Mouse (Mus musculus) CH12.LX (cell line): ENCODE data around the gene Lcmt2. TPM values are rescaled to one million over a fixed set of nuclear protein-coding genes. Genes with fewer than 3 reads are reported as not detected.

Experiments used
- DNase-seq: peaks from one replicate; pipeline ENCODE4 v3.0.0-alpha.2; 2013; ENCODE audit errors: extremely low read depth
- H3K27ac ChIP-seq: 2 replicates; pipeline ENCODE4 v1.5.1; 2012; ENCODE audit warnings: low read depth, mild to moderate bottlenecking, control low read depth, moderate library complexity; ENCODE audit not compliant: insufficient read depth
- H3K27me3 ChIP-seq: replicated peaks from 2 replicates; pipeline ENCODE3; 2012; ENCODE audit warnings: inconsistent platforms
- H3K36me3 ChIP-seq, 2 experiments: replicated peaks in 1 of 2; 2 replicates each; pipeline versions ENCODE3 to v1.6.1; 2012; ENCODE audit warnings: inconsistent platforms in 1 of 2, low read length in 1 of 2, mild to moderate bottlenecking in 1 of 2, mixed read lengths in 1 of 2, moderate library complexity in 1 of 2; ENCODE audit not compliant: control insufficient read depth in 1 of 2, insufficient read depth in 1 of 2
- H3K4me1 ChIP-seq, 2 experiments: 2 replicates each; pipeline ENCODE4 v1.6.1; 2012; ENCODE audit warnings: inconsistent platforms in 1 of 2, moderate library complexity in 1 of 2; ENCODE audit not compliant: insufficient read depth in 2 of 2, control insufficient read depth in 1 of 2
- H3K4me2 ChIP-seq: 2 replicates; pipeline ENCODE4 v1.6.1; 2012; ENCODE audit warnings: low read depth, mild to moderate bottlenecking, control low read depth; ENCODE audit not compliant: poor library complexity, insufficient read depth, severe bottlenecking
- H3K4me3 ChIP-seq, 3 experiments: fragments of 150-350 bp in 1 of 3; sonication (generic) in 1 of 3; replicated peaks in 1 of 3; 2 replicates each; pipeline versions ENCODE3 to v1.5.1; 2011 to 2012; ENCODE audit warnings: low read depth in 2 of 3, low read length in 2 of 3, mild to moderate bottlenecking in 2 of 3, moderate library complexity in 2 of 3, control low read depth in 1 of 3, improper control_type of control experiment in 1 of 3, inconsistent platforms in 1 of 3, mixed read lengths in 1 of 3; ENCODE audit not compliant: poor library complexity in 1 of 3
- H3K79me2 ChIP-seq: replicated peaks from 2 replicates; pipeline ENCODE4 v1.6.1; 2012; ENCODE audit warnings: mild to moderate bottlenecking, moderate library complexity; ENCODE audit not compliant: control insufficient read depth, poor library complexity, insufficient read depth, severe bottlenecking; ENCODE audit errors: extremely low read depth
- H3K9ac ChIP-seq: 2 replicates; pipeline ENCODE4 v1.6.1; 2012; ENCODE audit warnings: low read depth, mild to moderate bottlenecking, control low read depth, moderate library complexity; ENCODE audit not compliant: insufficient read depth
- H3K9me3 ChIP-seq: replicated peaks from 2 replicates; pipeline ENCODE3; 2012; ENCODE audit warnings: low read length, inconsistent platforms, mixed read lengths
- BHLHE40 ChIP-seq: IDR thresholded peaks from 2 replicates; pipeline ENCODE4 v1.6.1; 2011; ENCODE audit warnings: mild to moderate bottlenecking, low read depth, low read length, improper control_type of control experiment
- CHD1 ChIP-seq: IDR thresholded peaks from 2 replicates; pipeline ENCODE4 v1.6.1; 2012; ENCODE audit warnings: low read depth, low read length, improper control_type of control experiment, inconsistent platforms
- CHD2 ChIP-seq: IDR thresholded peaks from 2 replicates; pipeline ENCODE4 v1.6.1; 2011; ENCODE audit warnings: low read length, improper control_type of control experiment
- CTCF ChIP-seq, 2 experiments: IDR thresholded peaks in 1 of 2; conservative IDR thresholded peaks in 1 of 2; 2 replicates each; pipeline ENCODE4 v1.5.1; 2011 to 2012; ENCODE audit warnings: low read depth in 2 of 2, low read length in 2 of 2, improper control_type of control experiment in 1 of 2, inconsistent platforms in 1 of 2, mild to moderate bottlenecking in 1 of 2, moderate library complexity in 1 of 2
- E2F4 ChIP-seq: IDR thresholded peaks from 2 replicates; pipeline ENCODE4 v1.6.1; 2011; ENCODE audit warnings: low read depth, low read length, improper control_type of control experiment; ENCODE audit not compliant: insufficient replicate concordance
- ELF1 ChIP-seq: IDR thresholded peaks from 2 replicates; pipeline ENCODE4 v1.6.1; 2014; ENCODE audit warnings: low read depth, mild to moderate bottlenecking, inconsistent platforms, low read length, improper control_type of control experiment
- EP300 ChIP-seq: IDR thresholded peaks from 2 replicates; pipeline ENCODE4 v1.6.1; 2011; ENCODE audit warnings: low read length, improper control_type of control experiment
- ETS1 ChIP-seq: conservative IDR thresholded peaks from 2 replicates; pipeline ENCODE4 v1.6.1; 2012; ENCODE audit warnings: low read depth, mild to moderate bottlenecking, inconsistent platforms, low read length, improper control_type of control experiment, moderate library complexity
- GABPA ChIP-seq: IDR thresholded peaks from 2 replicates; pipeline ENCODE4 v1.6.1; 2012; ENCODE audit warnings: low read depth, low read length, improper control_type of control experiment, inconsistent platforms; ENCODE audit not compliant: insufficient replicate concordance
- HCFC1 ChIP-seq: IDR thresholded peaks from 2 replicates; pipeline ENCODE4 v1.6.1; 2012; ENCODE audit warnings: low read depth, mild to moderate bottlenecking, inconsistent platforms, low read length, improper control_type of control experiment
- IRF4 ChIP-seq: IDR thresholded peaks from 2 replicates; pipeline ENCODE4 v1.6.1; 2014; ENCODE audit warnings: low read depth, mild to moderate bottlenecking, inconsistent platforms, low read length, improper control_type of control experiment
- JUN ChIP-seq: IDR thresholded peaks from 2 replicates; pipeline ENCODE4 v1.6.1; 2011; ENCODE audit warnings: low read depth, mild to moderate bottlenecking, low read length, improper control_type of control experiment, moderate library complexity; ENCODE audit not compliant: insufficient read depth
- JUND ChIP-seq: conservative IDR thresholded peaks from 2 replicates; pipeline ENCODE4 v1.6.1; 2011; ENCODE audit warnings: low read depth, low read length, improper control_type of control experiment
- KAT2A ChIP-seq: IDR thresholded peaks from 2 replicates; pipeline ENCODE4 v1.6.1; 2012; ENCODE audit warnings: low read length, improper control_type of control experiment, inconsistent platforms; ENCODE audit not compliant: insufficient replicate concordance
- MAFK ChIP-seq: IDR thresholded peaks from 2 replicates; pipeline ENCODE4 v1.6.1; 2011; ENCODE audit warnings: low read length, improper control_type of control experiment; ENCODE audit not compliant: insufficient replicate concordance
- MAX ChIP-seq: IDR thresholded peaks from 2 replicates; pipeline ENCODE4 v1.6.1; 2011; ENCODE audit warnings: low read length, improper control_type of control experiment
- MAZ ChIP-seq: IDR thresholded peaks from 2 replicates; pipeline ENCODE4 v1.6.1; 2012; ENCODE audit warnings: low read depth, mild to moderate bottlenecking, inconsistent platforms, low read length, improper control_type of control experiment, moderate library complexity
- MEF2A ChIP-seq: IDR thresholded peaks from 2 replicates; pipeline ENCODE4 v1.6.1; 2014; ENCODE audit warnings: low read depth, mild to moderate bottlenecking, inconsistent platforms, low read length, improper control_type of control experiment, borderline replicate concordance
- MXI1 ChIP-seq: IDR thresholded peaks from 2 replicates; pipeline ENCODE4 v1.6.1; 2011; ENCODE audit warnings: mild to moderate bottlenecking, low read depth, low read length, improper control_type of control experiment
- MYC ChIP-seq: IDR thresholded peaks from 2 replicates; pipeline ENCODE4 v1.6.1; 2011; ENCODE audit warnings: low read depth, mild to moderate bottlenecking, improper control_type of control experiment, low read length
- NELFE ChIP-seq: IDR thresholded peaks from 2 replicates; pipeline ENCODE4 v1.6.1; 2011; ENCODE audit warnings: low read depth, low read length, improper control_type of control experiment
- NRF1 ChIP-seq: IDR thresholded peaks from 2 replicates; pipeline ENCODE4 v1.6.1; 2014; ENCODE audit warnings: low read depth, mild to moderate bottlenecking, inconsistent platforms, low read length, improper control_type of control experiment, moderate library complexity
- PAX5 ChIP-seq: IDR thresholded peaks from 2 replicates; pipeline ENCODE4 v1.6.1; 2012; ENCODE audit warnings: low read length, inconsistent platforms, mixed read lengths
- POLR2A ChIP-seq: IDR thresholded peaks from 2 replicates; pipeline ENCODE4 v1.6.1; 2011; ENCODE audit warnings: low read depth, mild to moderate bottlenecking, improper control_type of control experiment, low read length
- POLR2AphosphoS2 ChIP-seq: IDR thresholded peaks from 2 replicates; pipeline ENCODE4 v1.6.1; 2011; ENCODE audit warnings: low read depth, low read length, improper control_type of control experiment
- RAD21 ChIP-seq: IDR thresholded peaks from 2 replicates; pipeline ENCODE4 v1.6.1; 2011; ENCODE audit warnings: low read depth, mild to moderate bottlenecking, low read length, improper control_type of control experiment, moderate library complexity
- RCOR1 ChIP-seq: conservative IDR thresholded peaks from 2 replicates; pipeline ENCODE4 v1.6.1; 2012; ENCODE audit warnings: low read depth, mild to moderate bottlenecking, inconsistent platforms, low read length, improper control_type of control experiment
- SIN3A ChIP-seq: IDR thresholded peaks from 2 replicates; pipeline ENCODE4 v1.6.1; 2012; ENCODE audit warnings: low read length, improper control_type of control experiment, inconsistent platforms
- SMC3 ChIP-seq: IDR thresholded peaks from 2 replicates; pipeline ENCODE4 v1.6.1; 2011; ENCODE audit warnings: low read depth, low read length, improper control_type of control experiment
- TBP ChIP-seq: conservative IDR thresholded peaks from 2 replicates; pipeline ENCODE4 v1.6.1; 2011; ENCODE audit warnings: low read depth, low read length, improper control_type of control experiment
- TCF12 ChIP-seq: IDR thresholded peaks from 2 replicates; pipeline ENCODE4 v1.6.1; 2014; ENCODE audit warnings: low read depth, mild to moderate bottlenecking, inconsistent platforms, low read length, improper control_type of control experiment
- USF1 ChIP-seq: IDR thresholded peaks from 2 replicates; pipeline ENCODE4 v1.6.1; 2014; ENCODE audit warnings: low read depth, mild to moderate bottlenecking, inconsistent platforms, low read length, improper control_type of control experiment
- USF2 ChIP-seq: conservative IDR thresholded peaks from 2 replicates; pipeline ENCODE4 v1.6.1; 2011; ENCODE audit warnings: low read depth, low read length, improper control_type of control experiment
- ZC3H11A ChIP-seq: IDR thresholded peaks from 2 replicates; pipeline ENCODE4 v1.6.1; 2012; ENCODE audit warnings: low read depth, mild to moderate bottlenecking, inconsistent platforms, low read length, improper control_type of control experiment
- ZKSCAN1 ChIP-seq: IDR thresholded peaks from 2 replicates; pipeline ENCODE4 v1.6.1; 2012; ENCODE audit warnings: low read depth, inconsistent platforms, low read length, improper control_type of control experiment, borderline replicate concordance
- ZMIZ1 ChIP-seq: IDR thresholded peaks from 2 replicates; pipeline ENCODE4 v1.6.1; 2012; ENCODE audit warnings: low read depth, mild to moderate bottlenecking, inconsistent platforms, low read length, improper control_type of control experiment
- ZNF384 ChIP-seq: IDR thresholded peaks from 2 replicates; pipeline ENCODE4 v1.6.1; 2012; ENCODE audit warnings: low read depth, low read length, improper control_type of control experiment, inconsistent platforms
- dilution Hi-C: fragments of 300-500 bp; cut with MboI; formaldehyde crosslinking; loops from 2 replicates; pipeline ENCODE4 v1.14.3; 2020; ENCODE audit warnings: low sequenced_read_pairs; ENCODE audit not compliant: extremely low pct_unique_long_range_greater_than_20kb, extremely low pct_ligation_motif_present
- in situ Hi-C: fragments of 300-500 bp; cut with MboI; formaldehyde crosslinking; loops from 3 replicates; pipeline ENCODE4 v1.14.3; 2019; ENCODE audit warnings: low sequenced_read_pairs, low pct_ligation_motif_present, low pct_unique_long_range_greater_than_20kb, mixed read lengths
- polyA plus RNA-seq: library from polyadenylated mRNA; unstranded; fragments of >175 nt; gene quantifications from 2 replicates; pipeline ENCODE4 v1.2.1, GENCODE M21; 2012; ENCODE audit warnings: low read depth; ENCODE audit not compliant: insufficient read length
- total RNA-seq, 2 experiments: library from RNA; depleted of rRNA; stranded (reverse); fragments of 300-350 nt in 1 of 2; fragments of >200 nt in 1 of 2; gene quantifications; 2 replicates each; pipeline ENCODE4 v1.2.3; 2012 to 2014

Gene Lcmt2
- total RNA-seq (2012; rRNA removed) (9.3 and 10.6 TPM in 2 replicates), total RNA-seq (2014; rRNA removed) (5.7 and 6.4 TPM in 2 replicates), polyA plus RNA-seq (11.7 and 12.3 TPM in 2 replicates)

DNA sequence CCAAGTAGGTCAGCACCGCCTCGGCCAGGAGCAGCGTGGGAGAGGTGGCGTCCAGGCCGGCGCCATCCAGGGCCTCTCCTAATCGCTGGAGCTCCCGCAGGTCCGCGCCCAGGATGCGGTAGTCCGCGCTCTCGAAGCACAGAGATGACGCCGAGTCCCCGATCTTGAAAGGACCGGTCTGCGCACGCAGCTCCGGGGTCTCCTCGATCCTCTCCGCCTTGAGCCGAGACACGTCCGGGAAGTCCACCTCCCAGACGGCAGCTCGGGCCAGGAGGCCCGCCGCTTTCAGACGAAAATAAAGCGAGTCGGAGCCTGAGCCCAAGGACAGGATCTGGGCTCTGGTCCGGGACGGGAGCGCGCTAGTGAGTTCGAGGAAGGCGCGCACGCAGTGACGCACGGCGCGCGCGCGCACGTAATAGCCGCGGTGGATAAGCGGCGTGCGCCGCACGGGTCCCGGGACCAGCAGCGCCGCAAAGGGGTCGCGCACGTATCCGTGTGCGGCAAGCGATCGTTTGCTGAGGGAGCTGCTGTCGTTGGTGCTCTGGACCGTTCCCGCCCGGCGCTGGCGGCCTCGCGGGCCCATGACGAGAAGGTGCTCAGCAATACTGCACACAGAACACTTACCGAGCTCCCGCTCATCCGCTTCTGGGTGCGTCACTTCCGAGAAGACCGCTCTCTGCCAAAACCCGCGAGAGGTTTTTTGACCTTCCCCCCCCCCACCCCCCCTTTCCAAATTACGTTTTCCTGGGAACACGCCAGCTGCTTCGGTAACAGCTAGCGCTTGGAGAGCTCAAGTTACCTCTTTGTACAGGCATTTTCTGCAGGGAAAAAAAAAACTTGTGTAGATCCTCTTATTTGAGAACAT, at the start of gene Lcmt2, which contains the start of gene Adal:
Lcmt2 (minus strand) TSS at position 636 of the 865 bp plus-strand sequence.
Adal (plus strand) TSS at position 411 of the 865 bp plus-strand sequence.
- Histone ChIP-seq H3K27me3 (no peaks in the 10 kb centered on the region), H3K4me2 (peak within 1 kb of the TSS; percentile 94), H3K4me1 (peaks cover 4 to 36% of the 10 kb centered on the region in 2 experiments; a peak in 3 of 4 replicates), H3K36me3 (peaks cover 17 to 43% of the 10 kb centered on the region in 2 experiments), H3K9ac (peak within 1 kb of the TSS; percentile 88), H3K4me3 (peak within 1 kb of the TSS; percentile 61 to 80 (median 80)), H3K79me2 (peaks cover 33% of the 10 kb centered on the region), H3K9me3 (no peaks in the 10 kb centered on the region), H3K27ac (peak within 1 kb of the TSS; percentile 96)
- dilution Hi-C loops (no loop called here), in situ Hi-C loops (no loop called here)
- DNase-seq = peak; percentile 85
- TF ChIP-seq RAD21 (no peak), HCFC1 (peak; percentile 76), NRF1 (peak; percentile 73), KAT2A (no peak), ZC3H11A (no peak), BHLHE40 (peak; percentile 89), MAZ (no peak), NELFE (peak; percentile 96), POLR2AphosphoS2 (peak; percentile 90), ZNF384 (peak; percentile 20; the same call in 1 of the 2 replicates), SMC3 (no peak), ETS1 (no peak), MAX (peak; percentile 83), JUN (no peak), IRF4 (no peak; the same call in 1 of the 2 replicates), SIN3A (peak; percentile 68), CTCF (conservative IDR thresholded peaks at IDR 0.05 in 1 of 2, IDR thresholded peaks at IDR 0.05 in 1 of 2; ENCODE audit: low read depth in 2 of 2, low read length in 2 of 2) (no peak), MEF2A (peak; percentile 44; the same call in 1 of the 2 replicates), RCOR1 (no peak), GABPA (no peak), E2F4 (0 out of 2 replicates have a peak, but pooled peaks have one; percentile 49), EP300 (no peak), PAX5 (no peak), ZKSCAN1 (no peak), USF2 (no peak), MAFK (no peak), MXI1 (peak; percentile 65; the same call in 1 of the 2 replicates), JUND (no peak), POLR2A (peak; percentile 98), USF1 (no peak), ZMIZ1 (peak; percentile 75), TCF12 (0 out of 2 replicates have a peak, but pooled peaks have one; percentile 53), MYC (peak; percentile 73; the same call in 1 of the 2 replicates), ELF1 (peak; percentile 62), TBP (peak; percentile 63; the same call in 1 of the 2 replicates), CHD1 (no peak), CHD2 (peak; percentile 95)
